Mouse (Mus musculus): ENCODE measurements around the gene Ptprf. TPM values are rescaled to one million over a fixed set of nuclear protein-coding genes. Genes with fewer than 3 reads are reported as not detected.

The Ptprf gene
- polyA plus RNA-seq, 1 experiment: 194 TPM

GRCm38 (mm10) chr4:118290416-118291030 lies 682 bp downstream of the Ptprf start:
- H3K4me3 ChIP-seq (ENCODE audit: low read depth, low read length): peak overlapping the region; percentile 97
- peak overlapping the region; percentile 52 for H3K27ac ChIP-seq (ENCODE audit: insufficient read depth, low read length)
- no peak for TF ChIP-seq POLR2A (IDR thresholded peaks at IDR 0.05; ENCODE audit: insufficient read depth, low read length)

GRCm38 (mm10) chr4:118289960-118290415 lies 1.2 kb downstream of the Ptprf start:
- Histone ChIP-seq H3K4me3 (ENCODE audit: low read depth, low read length) (peak overlapping the region; percentile 97), H3K4me1 (ENCODE audit: control insufficient read depth, insufficient read depth, low read length) (peaks cover 20% of the 10 kb centered on the region), H3K27me3 (ENCODE audit: control insufficient read depth, insufficient read depth, low read length, poor library complexity, severe bottlenecking) (no peaks in the 10 kb centered on the region), H3K27ac (ENCODE audit: insufficient read depth, low read length) (peak overlapping the region; percentile 52), H3K9ac (ENCODE audit: low read depth, poor library complexity, severe bottlenecking) (peak overlapping the region; percentile 97), H3K9me3 (replicated peaks; ENCODE audit: control insufficient read depth, insufficient read depth, low read length, poor library complexity, severe bottlenecking) (no peaks in the 10 kb centered on the region), H3K36me3 (ENCODE audit: control insufficient read depth, insufficient read depth, low read length, poor library complexity, severe bottlenecking) (no peaks in the 10 kb centered on the region)
- TF ChIP-seq EP300 (IDR thresholded peaks at IDR 0.05; ENCODE audit: insufficient read depth, low read depth, low read length) (peak; percentile 64), POLR2A (IDR thresholded peaks at IDR 0.05; ENCODE audit: insufficient read depth, low read length) (no peak)

More at GRCm38 (mm10) chr4:118290416-118291030, 682 bp downstream of the Ptprf start:
- H3K27me3 ChIP-seq (ENCODE audit: control insufficient read depth, insufficient read depth, low read length, poor library complexity, severe bottlenecking): no peaks in the 10 kb centered on the region
- peak overlapping the region; percentile 97 for H3K9ac ChIP-seq (ENCODE audit: low read depth, poor library complexity, severe bottlenecking)
- H3K4me1 ChIP-seq (ENCODE audit: control insufficient read depth, insufficient read depth, low read length): peaks cover 19% of the 10 kb centered on the region
- H3K9me3 ChIP-seq (replicated peaks; ENCODE audit: control insufficient read depth, insufficient read depth, low read length, poor library complexity, severe bottlenecking): no peaks in the 10 kb centered on the region
- no peaks in the 10 kb centered on the region for H3K36me3 ChIP-seq (ENCODE audit: control insufficient read depth, insufficient read depth, low read length, poor library complexity, severe bottlenecking)

- Histone ChIP-seq H3K9ac (ENCODE audit: low read depth, poor library complexity, severe bottlenecking) (peak overlapping the region; percentile 97), H3K27ac (ENCODE audit: insufficient read depth, low read length) (no peak overlapping the region), H3K27me3 (ENCODE audit: control insufficient read depth, insufficient read depth, low read length, poor library complexity, severe bottlenecking) (no peaks in the 10 kb centered on the region), H3K9me3 (replicated peaks; ENCODE audit: control insufficient read depth, insufficient read depth, low read length, poor library complexity, severe bottlenecking) (no peaks in the 10 kb centered on the region), H3K4me3 (ENCODE audit: low read depth, low read length) (peak overlapping the region; percentile 0), H3K36me3 (ENCODE audit: control insufficient read depth, insufficient read depth, low read length, poor library complexity, severe bottlenecking) (no peaks in the 10 kb centered on the region), H3K4me1 (ENCODE audit: control insufficient read depth, insufficient read depth, low read length) (peaks cover 20% of the 10 kb centered on the region)
- no peak for TF ChIP-seq EP300 (IDR thresholded peaks at IDR 0.05; ENCODE audit: insufficient read depth, low read depth, low read length)
- no peak for TF ChIP-seq POLR2A (IDR thresholded peaks at IDR 0.05; ENCODE audit: insufficient read depth, low read length)
- no peak for TF ChIP-seq CTCF (IDR thresholded peaks at IDR 0.05; ENCODE audit: low read depth, low read length)
Observed at GRCm38 (mm10) chr4:118289266-118289665, 1.9 kb downstream of the Ptprf start.

- no peak overlapping the region for H3K9ac ChIP-seq (ENCODE audit: low read depth, poor library complexity, severe bottlenecking)
- H3K36me3 ChIP-seq (ENCODE audit: control insufficient read depth, insufficient read depth, low read length, poor library complexity, severe bottlenecking): no peaks in the 10 kb centered on the region
- H3K9me3 ChIP-seq (replicated peaks; ENCODE audit: control insufficient read depth, insufficient read depth, low read length, poor library complexity, severe bottlenecking): no peaks in the 10 kb centered on the region
- no peak overlapping the region for H3K4me3 ChIP-seq (ENCODE audit: low read depth, low read length)
- no peak overlapping the region for H3K27ac ChIP-seq (ENCODE audit: insufficient read depth, low read length)
- no peaks in the 10 kb centered on the region for H3K27me3 ChIP-seq (ENCODE audit: control insufficient read depth, insufficient read depth, low read length, poor library complexity, severe bottlenecking)
- H3K4me1 ChIP-seq (ENCODE audit: control insufficient read depth, insufficient read depth, low read length): peaks cover 20% of the 10 kb centered on the region
- TF ChIP-seq POLR2A (IDR thresholded peaks at IDR 0.05; ENCODE audit: insufficient read depth, low read length) (no peak), EP300 (IDR thresholded peaks at IDR 0.05; ENCODE audit: insufficient read depth, low read depth, low read length) (no peak), CTCF (IDR thresholded peaks at IDR 0.05; ENCODE audit: low read depth, low read length) (no peak)
Observed at GRCm38 (mm10) chr4:118288531-118288930, 2.7 kb downstream of the Ptprf start.

- no peak overlapping the region for H3K27ac ChIP-seq (ENCODE audit: insufficient read depth, low read length)
- H3K36me3 ChIP-seq (ENCODE audit: control insufficient read depth, insufficient read depth, low read length, poor library complexity, severe bottlenecking): no peaks in the 10 kb centered on the region
Observed at GRCm38 (mm10) chr4:118286202-118286601, 5.0 kb downstream of the Ptprf start.

GRCm38 (mm10) chr4:118282182-118282562 lies 9.0 kb downstream of the Ptprf start:
- H3K9me3 ChIP-seq (replicated peaks; ENCODE audit: control insufficient read depth, insufficient read depth, low read length, poor library complexity, severe bottlenecking): no peaks in the 10 kb centered on the region
- no peaks in the 10 kb centered on the region for H3K27me3 ChIP-seq (ENCODE audit: control insufficient read depth, insufficient read depth, low read length, poor library complexity, severe bottlenecking)
- no peak overlapping the region for H3K9ac ChIP-seq (ENCODE audit: low read depth, poor library complexity, severe bottlenecking)
- no peaks in the 10 kb centered on the region for H3K36me3 ChIP-seq (ENCODE audit: control insufficient read depth, insufficient read depth, low read length, poor library complexity, severe bottlenecking)
- peak overlapping the region; percentile 26; the same call in 1 of the 2 replicates for H3K27ac ChIP-seq (ENCODE audit: insufficient read depth, low read length)
- H3K4me3 ChIP-seq (ENCODE audit: low read depth, low read length): no peak overlapping the region
- H3K4me1 ChIP-seq (ENCODE audit: control insufficient read depth, insufficient read depth, low read length): peaks cover 17% of the 10 kb centered on the region
- TF ChIP-seq POLR2A (IDR thresholded peaks at IDR 0.05; ENCODE audit: insufficient read depth, low read length) (no peak), CTCF (IDR thresholded peaks at IDR 0.05; ENCODE audit: low read depth, low read length) (no peak), EP300 (IDR thresholded peaks at IDR 0.05; ENCODE audit: insufficient read depth, low read depth, low read length) (no peak)

More at GRCm38 (mm10) chr4:118286202-118286601, 5.0 kb downstream of the Ptprf start:
- TF ChIP-seq POLR2A (IDR thresholded peaks at IDR 0.05; ENCODE audit: insufficient read depth, low read length) (no peak), EP300 (IDR thresholded peaks at IDR 0.05; ENCODE audit: insufficient read depth, low read depth, low read length) (no peak), CTCF (IDR thresholded peaks at IDR 0.05; ENCODE audit: low read depth, low read length) (no peak)
- no peak overlapping the region for H3K4me3 ChIP-seq (ENCODE audit: low read depth, low read length)
- no peak overlapping the region for H3K9ac ChIP-seq (ENCODE audit: low read depth, poor library complexity, severe bottlenecking)
- no peaks in the 10 kb centered on the region for H3K9me3 ChIP-seq (replicated peaks; ENCODE audit: control insufficient read depth, insufficient read depth, low read length, poor library complexity, severe bottlenecking)
- H3K27me3 ChIP-seq (ENCODE audit: control insufficient read depth, insufficient read depth, low read length, poor library complexity, severe bottlenecking): no peaks in the 10 kb centered on the region
- H3K4me1 ChIP-seq (ENCODE audit: control insufficient read depth, insufficient read depth, low read length): peaks cover 26% of the 10 kb centered on the region

Data from ES-Bruce4 (cell line).